Mouse (Mus musculus) C2C12 (cell line): ENCODE data around the gene Ankdd1a.

Experiments
- CTCF ChIP-seq: IDR thresholded peaks from one replicate; pipeline ENCODE4 v1.5.1; 2011; ENCODE audit not compliant: control insufficient read depth, insufficient read depth, insufficient read length
- MAX ChIP-seq: IDR thresholded peaks from one replicate; pipeline ENCODE4 v1.6.1; 2011; ENCODE audit warnings: mild to moderate bottlenecking, control low read depth
- MYOG ChIP-seq: IDR thresholded peaks from one replicate; pipeline ENCODE4 v1.6.1; 2011; ENCODE audit not compliant: control insufficient read depth, insufficient read length; ENCODE audit errors: extremely low read depth
- USF1 ChIP-seq: IDR thresholded peaks from one replicate; pipeline ENCODE4 v1.6.1; 2011; ENCODE audit warnings: low read depth, mild to moderate bottlenecking, control low read depth, moderate library complexity

- TF ChIP-seq CTCF (no peak), MAX (no peak), MYOG (no peak), USF1 (no peak)
Measured at GRCm38 (mm10) chr9:65444692-65445091, 75.3 kb downstream of the Ankdd1a start.
